Mouse (Mus musculus): ENCODE results near the gene Ubap1l.

Gene Ubap1l

DNA sequence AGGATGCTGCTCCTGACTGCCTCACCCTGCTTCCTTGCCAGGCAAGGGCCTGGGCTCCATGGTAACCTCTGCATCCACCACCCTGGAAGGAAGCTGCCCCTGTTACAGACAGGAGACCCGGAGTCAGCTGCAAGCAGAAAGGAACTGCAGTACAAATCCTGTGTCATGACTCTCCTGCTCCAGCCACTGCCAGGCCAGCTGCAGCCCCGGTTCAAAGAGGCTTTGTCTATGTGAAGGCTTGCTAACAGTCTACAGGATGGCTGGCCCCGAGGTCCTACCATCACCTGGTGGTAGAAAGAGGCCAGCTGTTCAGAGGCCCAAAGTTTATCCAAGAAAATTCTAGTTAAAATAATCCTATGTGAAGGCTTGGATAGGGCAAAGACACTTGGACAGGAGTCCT is 50.5 kb downstream of the Ubap1l start:
- DNase-seq = no peak

- no peak for DNase-seq
Measured at GRCm38 (mm10) chr9:65417738-65418137, 56.9 kb downstream of the Ubap1l start.

DNA sequence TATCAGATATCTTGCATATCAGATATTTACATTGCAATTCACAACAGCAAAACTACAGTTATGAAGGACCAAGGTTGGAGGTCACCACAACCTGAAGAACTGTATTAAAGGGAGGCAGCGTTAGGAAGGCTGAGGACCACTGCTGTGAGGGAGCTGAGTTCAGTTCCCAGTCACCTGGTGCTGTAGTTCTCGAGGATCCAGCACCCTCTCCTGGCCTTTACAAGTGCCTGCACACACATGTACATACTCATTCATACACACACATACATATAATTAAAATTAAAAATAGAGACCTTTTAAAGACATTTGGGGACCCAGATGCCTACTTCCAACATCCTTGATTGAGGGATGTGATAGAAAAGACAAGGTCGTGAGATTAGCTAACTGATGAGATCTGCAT is 58.8 kb downstream of the Ubap1l start:
- DNase-seq = no peak

GRCm38 (mm10) chr9:65422760-65423501 is 62.1 kb downstream of the Ubap1l start, which contains the start of gene Slc51b:
TSS of gene Slc51b (minus strand) at chr9:65422955.
- DNase-seq = peak; percentile 69

- no peak for DNase-seq
Measured at GRCm38 (mm10) chr9:65424393-65424792, 63.6 kb downstream of the Ubap1l start.

DNA sequence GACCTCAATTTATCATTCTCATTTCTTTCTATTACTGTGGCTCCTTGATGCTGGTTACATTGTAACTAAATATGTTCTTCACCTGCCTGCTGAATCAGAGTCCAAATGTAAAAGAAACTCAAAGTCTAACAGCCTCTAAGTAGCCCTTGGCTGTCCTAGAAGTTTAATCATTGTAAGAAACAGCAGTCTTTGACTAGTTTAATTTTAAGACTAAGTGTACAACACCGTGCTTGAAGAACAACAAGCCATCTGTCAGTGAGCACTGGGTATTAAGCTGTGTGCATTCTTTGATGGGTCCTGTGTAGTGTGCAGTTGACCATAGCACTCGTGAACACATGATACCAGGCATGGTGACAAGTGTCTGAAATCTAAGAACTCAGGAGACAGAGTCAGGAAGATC is 66.7 kb downstream of the Ubap1l start:
- no peak for DNase-seq

DNA sequence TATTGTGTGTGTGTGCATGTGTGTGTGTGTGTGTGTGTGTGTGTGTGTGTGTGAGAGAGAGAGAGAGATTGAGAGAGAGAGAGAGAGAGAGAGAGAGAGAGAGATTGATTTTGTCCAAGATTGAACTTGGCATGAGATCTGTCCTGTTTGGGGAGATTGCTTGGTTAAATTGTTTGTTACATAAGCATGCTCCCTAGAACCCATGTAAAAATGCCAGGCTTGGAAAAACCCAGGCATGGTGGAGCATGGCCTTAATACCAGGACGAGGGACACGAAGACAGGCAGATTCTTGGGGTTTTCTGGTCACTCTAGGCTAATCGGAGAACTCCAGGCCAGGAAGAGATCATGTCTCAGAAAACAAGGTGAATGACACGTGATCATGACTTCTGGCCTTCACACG is 67.2 kb downstream of the Ubap1l start:
- no peak for DNase-seq

Data from kidney, postnatal 10 days (tissue).